Mouse (Mus musculus) testis, adult 2 months (tissue): Measurements from ENCODE around the gene 6430571L13Rik.

Source experiments
- CTCF ChIP-seq: fragments of 200-500 bp; IDR thresholded peaks from 2 replicates; pipeline ENCODE4 v1.5.1; 2012; ENCODE audit warnings: low read depth, mild to moderate bottlenecking, inconsistent platforms, low read length, moderate library complexity; ENCODE audit not compliant: control insufficient read depth, insufficient read depth, insufficient replicate concordance
- POLR2A ChIP-seq: fragments of 200-500 bp; IDR thresholded peaks from 2 replicates; pipeline ENCODE4 v1.6.1; 2012; ENCODE audit warnings: low read depth, mild to moderate bottlenecking, inconsistent platforms, low read length, moderate library complexity; ENCODE audit not compliant: control insufficient read depth

DNA sequence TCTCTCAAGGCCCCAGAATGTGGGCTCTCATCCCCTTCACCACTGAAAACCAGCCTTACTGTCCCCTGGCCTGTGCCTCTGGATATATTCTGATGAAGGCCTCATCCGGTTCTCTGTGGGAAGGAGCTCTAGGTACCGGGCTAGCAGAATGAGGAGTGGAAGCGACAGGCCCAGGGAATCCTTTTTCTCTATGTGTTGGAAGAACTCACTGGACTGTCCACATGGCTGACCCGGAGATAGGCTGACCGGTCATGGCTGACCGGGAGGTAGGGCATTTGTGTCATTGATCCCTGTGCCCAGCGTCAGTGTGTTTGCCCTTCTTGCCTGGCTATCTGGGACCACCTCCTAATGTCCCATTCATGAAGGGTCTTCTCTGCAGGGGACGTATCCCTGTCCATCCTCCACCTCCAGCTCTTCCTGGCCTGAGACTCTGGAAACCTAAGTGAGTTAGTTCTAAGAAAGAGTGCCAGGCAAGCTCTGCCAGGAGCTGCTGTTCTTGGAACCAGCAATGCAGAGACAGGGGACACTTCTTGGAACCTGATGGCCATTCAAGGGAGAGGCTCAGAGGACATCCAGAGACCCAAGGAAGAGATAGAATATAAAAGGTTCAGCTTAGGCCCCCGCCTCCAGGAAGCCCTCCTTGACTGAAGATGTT, 31.9 kb upstream of the 6430571L13Rik start:
- no peak for TF ChIP-seq CTCF
- no peak for TF ChIP-seq POLR2A
